Mouse (Mus musculus) mature B cell (primary cell): ENCODE results near the gene Zfp119b.

Source experiments
- in situ Hi-C: fragments of 300-500 bp; cut with MboI; formaldehyde crosslinking; loops from 2 replicates; pipeline ENCODE4 v1.14.3; 2019

The Zfp119b gene

DNA sequence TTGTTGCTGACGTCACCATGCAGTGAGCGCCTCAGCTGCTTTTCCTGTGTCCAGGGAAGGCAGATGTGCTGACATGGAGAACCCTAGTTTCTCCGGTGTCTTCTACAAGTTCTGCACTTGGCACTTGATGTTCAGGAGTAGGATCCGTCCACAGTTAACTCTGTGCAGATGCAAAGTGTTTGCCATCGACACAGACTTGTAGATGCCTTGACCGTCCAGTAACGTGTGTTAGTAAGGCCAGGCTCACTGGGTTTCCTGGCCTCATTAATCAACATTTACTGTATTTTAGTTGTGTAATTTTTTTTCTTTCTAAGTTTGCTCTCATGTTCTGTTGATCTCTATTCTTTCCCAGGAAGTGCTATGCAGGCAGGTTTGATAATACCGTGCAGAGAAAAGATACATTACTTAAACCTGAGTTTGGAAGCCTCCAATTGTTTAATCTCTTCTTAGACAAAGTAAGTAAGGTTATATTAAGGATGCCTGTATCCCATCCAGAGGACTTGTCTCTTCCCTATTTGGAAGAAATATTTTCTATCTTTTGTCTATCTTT lies 56.8 kb downstream of the Zfp119b start:
- in situ Hi-C loops = loop anchor here (25.0 kb wide), 1 partner anchor 180 kb away; the partner anchor contains the start of gene Pot1b
